Mouse (Mus musculus) megakaryocyte-erythroid progenitor cell, adult 5-6 weeks (primary cell): ENCODE measurements around the gene Gm44. TPM values are rescaled to one million over a fixed set of nuclear protein-coding genes. Genes with fewer than 3 reads are reported as not detected.
"Not testable (repeated sequence)": the region's sequence is repeated elsewhere in the genome, so short reads cannot be mapped to it uniquely, and the experiment has no call there.

ENCODE experiments used
- ATAC-seq: replicated peaks from 2 replicates; pipeline ENCODE4 v1.8.0; 2016; ENCODE audit warnings: mild to moderate bottlenecking, inconsistent platforms; ENCODE audit not compliant: severe bottlenecking, poor library complexity, low FRiP score, low TSS enrichment
- total RNA-seq, 2 experiments: library from RNA; stranded (forward) in 1 of 2; stranded (reverse) in 1 of 2; fragments of 200-1000, 215-1000 nt in 1 of 2; fragments of >200 nt in 1 of 2; fragmentation: Nextera tagmentation in 1 of 2; gene quantifications; 2 replicates each; pipeline ENCODE4 v1.2.3; 2014 to 2017

The Gm44 gene
- total RNA-seq (2014; fragmentation: Nextera tagmentation) = not detected in 2 replicates
- not detected in 2 replicates for total RNA-seq (2017)

DNA sequence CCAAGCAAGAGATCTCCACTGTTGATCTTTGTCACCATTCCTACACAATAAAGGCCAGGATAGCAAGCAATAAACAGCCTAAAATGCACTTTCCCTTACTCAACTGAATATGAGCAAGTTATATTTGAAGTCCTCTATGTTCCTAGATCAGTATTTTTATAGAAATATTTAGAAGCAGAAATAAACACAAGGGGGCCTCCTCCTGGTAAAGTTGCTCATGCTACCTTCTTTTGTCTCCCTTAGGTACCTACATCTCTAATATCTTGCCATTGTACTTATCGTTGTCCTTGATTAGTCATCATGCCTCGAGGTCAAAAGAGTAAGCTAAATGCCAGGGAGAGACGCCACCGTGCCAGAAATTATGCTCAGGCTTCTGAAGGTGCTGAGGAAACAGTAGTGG, at the start of gene Gm44:
Gm44 (plus strand) TSS at position 301 of the 400 bp plus-strand sequence.
- ATAC-seq = no peak

GRCm38 (mm10) chrX:90927989-90928388, 36.0 kb downstream of the Gm44 start:
- ATAC-seq = no peak

- not testable (repeated sequence) for ATAC-seq
These were observed 46.3 kb downstream of the Gm44 start for GRCm38 (mm10) chrX:90938211-90938610.
